Mouse (Mus musculus): ENCODE data around the gene Gm28053. TPM values are rescaled to one million over a fixed set of nuclear protein-coding genes. Genes with fewer than 3 reads are reported as not detected.

Gene Gm28053
- total and polyA plus RNA-seq, 2 experiments from 2014 or later: not detected

- no peak for ATAC-seq (ENCODE audit: low FRiP score)
Measured at GRCm38 (mm10) chr6:48737053-48737452, 18.6 kb downstream of the Gm28053 start.

GRCm38 (mm10) chr6:48737688-48738087, 19.3 kb downstream of the Gm28053 start:
- no peak overlapping the region for H3K27ac ChIP-seq (ENCODE audit: low read depth, low read length)
- no peaks in the 10 kb centered on the region for H3K9me3 ChIP-seq (ENCODE audit: low read length)
- no peaks in the 10 kb centered on the region for H3K27me3 ChIP-seq (ENCODE audit: insufficient read depth, low read length)
- H3K36me3 ChIP-seq (ENCODE audit: insufficient read depth, low read length): no peaks in the 10 kb centered on the region
- no peak overlapping the region for H3K9ac ChIP-seq (replicated peaks; ENCODE audit: low read length, poor library complexity, severe bottlenecking)
- no peak overlapping the region for H3K4me2 ChIP-seq (ENCODE audit: low read depth, low read length, poor library complexity, severe bottlenecking)
- no peaks in the 10 kb centered on the region for H3K4me1 ChIP-seq (ENCODE audit: insufficient read depth, low read length)
- TF ChIP-seq CTCF (IDR thresholded peaks at IDR 0.05): no peak
- ATAC-seq (ENCODE audit: low FRiP score) (no peak), DNase-seq (ENCODE audit: low spot score) (no peak)
- WGBS: 92% methylated on average over 5 of the region's 5 CpGs
- no peak overlapping the region for H3K4me3 ChIP-seq (ENCODE audit: low read depth, low read length)

More at GRCm38 (mm10) chr6:48737053-48737452, 18.6 kb downstream of the Gm28053 start:
- WGBS: 83% methylated on average over 2 of the region's 2 CpGs
- Histone ChIP-seq H3K9me3 (ENCODE audit: low read length) (no peaks in the 10 kb centered on the region), H3K4me3 (ENCODE audit: low read depth, low read length) (no peak overlapping the region), H3K27me3 (ENCODE audit: insufficient read depth, low read length) (no peaks in the 10 kb centered on the region), H3K9ac (replicated peaks; ENCODE audit: low read length, poor library complexity, severe bottlenecking) (no peak overlapping the region), H3K4me1 (ENCODE audit: insufficient read depth, low read length) (no peaks in the 10 kb centered on the region), H3K27ac (ENCODE audit: low read depth, low read length) (no peak overlapping the region), H3K4me2 (ENCODE audit: low read depth, low read length, poor library complexity, severe bottlenecking) (no peak overlapping the region), H3K36me3 (ENCODE audit: insufficient read depth, low read length) (no peaks in the 10 kb centered on the region)
- no peak for TF ChIP-seq CTCF (IDR thresholded peaks at IDR 0.05)
- DNase-seq (ENCODE audit: low spot score): no peak

GRCm38 (mm10) chr6:48738961-48739779, 20.8 kb downstream of the Gm28053 start, which contains the start of gene Gimap1:
Gene Gimap1, plus strand, starts transcription at chr6:48739054.
- H3K4me3 ChIP-seq (ENCODE audit: low read depth, low read length): no peak within 1 kb of the TSS
- no peaks in the 10 kb centered on the region for H3K9me3 ChIP-seq (ENCODE audit: low read length)
- H3K9ac ChIP-seq (replicated peaks; ENCODE audit: low read length, poor library complexity, severe bottlenecking): no peak within 1 kb of the TSS
- no peak for DNase-seq (ENCODE audit: low spot score)
- H3K4me1 ChIP-seq (ENCODE audit: insufficient read depth, low read length): no peaks in the 10 kb centered on the region
- no peaks in the 10 kb centered on the region for H3K36me3 ChIP-seq (ENCODE audit: insufficient read depth, low read length)
- no peak for TF ChIP-seq CTCF (IDR thresholded peaks at IDR 0.05)
- WGBS: 83% methylated on average over 15 of the region's 15 CpGs
- no peak within 1 kb of the TSS for H3K27ac ChIP-seq (ENCODE audit: low read depth, low read length)
- H3K4me2 ChIP-seq (ENCODE audit: low read depth, low read length, poor library complexity, severe bottlenecking): no peak within 1 kb of the TSS
- no peaks in the 10 kb centered on the region for H3K27me3 ChIP-seq (ENCODE audit: insufficient read depth, low read length)
- ATAC-seq (ENCODE audit: low FRiP score): no peak

- Histone ChIP-seq H3K9ac (replicated peaks; ENCODE audit: low read length, poor library complexity, severe bottlenecking) (no peak overlapping the region), H3K9me3 (ENCODE audit: low read length) (no peaks in the 10 kb centered on the region), H3K4me1 (ENCODE audit: insufficient read depth, low read length) (no peaks in the 10 kb centered on the region), H3K27ac (ENCODE audit: low read depth, low read length) (no peak overlapping the region), H3K36me3 (ENCODE audit: insufficient read depth, low read length) (no peaks in the 10 kb centered on the region), H3K27me3 (ENCODE audit: insufficient read depth, low read length) (no peaks in the 10 kb centered on the region), H3K4me2 (ENCODE audit: low read depth, low read length, poor library complexity, severe bottlenecking) (no peak overlapping the region), H3K4me3 (ENCODE audit: low read depth, low read length) (no peak overlapping the region)
- no peak for TF ChIP-seq CTCF (IDR thresholded peaks at IDR 0.05)
- DNase-seq (ENCODE audit: low spot score) (no peak), ATAC-seq (ENCODE audit: low FRiP score) (no peak)
- 90% methylated on average over 3 of the region's 3 CpGs for WGBS
Measured at GRCm38 (mm10) chr6:48739780-48740055, 21.3 kb downstream of the Gm28053 start.

GRCm38 (mm10) chr6:48740501-48741169, 22.2 kb downstream of the Gm28053 start:
- Histone ChIP-seq H3K27me3 (ENCODE audit: insufficient read depth, low read length) (no peaks in the 10 kb centered on the region), H3K9me3 (ENCODE audit: low read length) (no peaks in the 10 kb centered on the region), H3K27ac (ENCODE audit: low read depth, low read length) (no peak overlapping the region), H3K4me1 (ENCODE audit: insufficient read depth, low read length) (no peaks in the 10 kb centered on the region), H3K4me2 (ENCODE audit: low read depth, low read length, poor library complexity, severe bottlenecking) (no peak overlapping the region), H3K4me3 (ENCODE audit: low read depth, low read length) (no peak overlapping the region), H3K36me3 (ENCODE audit: insufficient read depth, low read length) (no peaks in the 10 kb centered on the region), H3K9ac (replicated peaks; ENCODE audit: low read length, poor library complexity, severe bottlenecking) (no peak overlapping the region)
- TF ChIP-seq CTCF (IDR thresholded peaks at IDR 0.05): no peak
- ATAC-seq (ENCODE audit: low FRiP score): no peak
- DNase-seq (ENCODE audit: low spot score): no peak
- WGBS: 77% methylated on average over 3 of the region's 3 CpGs

- Histone ChIP-seq H3K4me1 (ENCODE audit: insufficient read depth, low read length) (no peaks in the 10 kb centered on the region), H3K9ac (replicated peaks; ENCODE audit: low read length, poor library complexity, severe bottlenecking) (no peak overlapping the region), H3K9me3 (ENCODE audit: low read length) (no peaks in the 10 kb centered on the region), H3K36me3 (ENCODE audit: insufficient read depth, low read length) (no peaks in the 10 kb centered on the region), H3K4me2 (ENCODE audit: low read depth, low read length, poor library complexity, severe bottlenecking) (no peak overlapping the region), H3K27ac (ENCODE audit: low read depth, low read length) (no peak overlapping the region), H3K27me3 (ENCODE audit: insufficient read depth, low read length) (no peaks in the 10 kb centered on the region), H3K4me3 (ENCODE audit: low read depth, low read length) (no peak overlapping the region)
- ATAC-seq (ENCODE audit: low FRiP score) (no peak), DNase-seq (ENCODE audit: low spot score) (no peak)
- WGBS: 16% methylated on average over 3 of the region's 3 CpGs
- no peak for TF ChIP-seq CTCF (IDR thresholded peaks at IDR 0.05)
Measured at GRCm38 (mm10) chr6:48741273-48741672, 22.9 kb downstream of the Gm28053 start.
